Mouse (Mus musculus): ENCODE measurements around the gene Phactr3. TPM values are rescaled to one million over a fixed set of nuclear protein-coding genes. Genes with fewer than 3 reads are reported as not detected.
A peak's percentile ranks its signal among the peaks of the same experiment; 100 is the strongest.

Gene Phactr3
- polyA plus RNA-seq, 1 experiment from 2014 or later = 41.2 TPM

DNA sequence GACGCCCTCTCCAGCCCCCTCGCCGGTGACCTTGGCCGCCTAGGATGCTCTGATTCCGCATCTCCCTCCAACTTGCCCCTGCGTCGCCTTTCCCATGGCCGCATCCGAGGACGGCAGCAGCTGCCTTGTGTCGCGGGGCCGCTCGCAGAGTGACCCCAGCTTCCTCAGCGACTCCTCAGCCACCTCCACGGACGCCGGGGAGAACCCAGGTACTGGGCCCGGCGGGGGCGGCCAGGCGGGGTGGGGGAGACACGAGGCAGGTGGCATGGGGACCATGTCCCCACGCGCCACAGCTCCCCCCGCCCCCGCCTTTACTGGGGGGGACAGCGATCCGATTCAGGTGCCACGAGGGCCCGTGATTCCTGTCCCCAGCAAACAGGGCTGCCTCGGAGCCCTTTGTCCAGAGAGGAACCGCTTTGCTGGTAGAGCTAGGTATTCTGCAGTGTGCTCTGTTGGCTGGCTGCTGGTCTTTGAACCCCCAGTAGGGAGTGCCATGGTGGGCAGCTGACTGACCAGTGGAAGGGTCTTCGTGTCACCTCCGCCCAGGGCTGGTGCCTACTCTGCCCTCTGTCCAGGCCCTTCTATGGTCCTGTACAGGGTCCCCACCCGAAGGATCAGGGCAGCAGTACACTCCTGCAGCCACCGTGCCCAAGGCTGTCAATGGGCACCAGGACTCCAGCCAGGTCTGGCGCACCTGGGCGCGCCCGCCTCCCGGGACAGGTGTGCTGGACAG, 23.7 kb downstream of the Phactr3 start:
- H3K9me3 ChIP-seq = no peaks in the 10 kb centered on the region
- H3K4me1 ChIP-seq (replicated peaks) = peaks cover 47% of the 10 kb centered on the region
- H3K9ac ChIP-seq = peak overlapping the region; percentile 96
- H3K27me3 ChIP-seq = peaks cover 5% of the 10 kb centered on the region; the same call in 1 of the 2 replicates
- H3K27ac ChIP-seq (replicated peaks) = peak overlapping the region; percentile 92
- H3K4me2 ChIP-seq = peak overlapping the region; percentile 87
- H3K4me3 ChIP-seq = peak overlapping the region; percentile 74
- ATAC-seq (ENCODE audit: low read depth) = peak; percentile 45
- WGBS = 4% methylated on average over 42 of the region's 42 CpGs
- peaks cover 6% of the 10 kb centered on the region; the same call in 1 of the 2 replicates for H3K36me3 ChIP-seq

DNA sequence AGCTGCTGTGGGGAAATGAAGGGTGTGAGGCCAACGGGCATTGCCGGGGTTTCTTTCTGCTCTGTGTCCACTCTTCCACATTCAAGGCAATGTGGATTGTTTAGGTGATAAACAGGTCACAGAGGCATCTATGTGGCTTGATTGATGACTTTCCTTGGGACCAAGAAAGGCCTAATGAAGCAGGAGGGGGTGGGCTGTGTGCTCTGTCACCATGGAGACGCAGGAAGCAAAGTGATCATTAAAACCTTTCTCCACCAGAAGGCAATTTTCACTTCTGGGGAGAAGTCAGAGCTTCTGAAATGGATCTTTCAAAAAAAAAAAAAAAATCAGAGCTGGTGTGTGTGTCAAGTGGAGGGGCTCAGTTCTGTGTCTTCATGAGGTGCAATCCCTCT, 24.2 kb downstream of the Phactr3 start:
- Histone ChIP-seq H3K27me3 (peaks cover 5% of the 10 kb centered on the region; the same call in 1 of the 2 replicates), H3K4me1 (replicated peaks) (peaks cover 47% of the 10 kb centered on the region), H3K9me3 (no peaks in the 10 kb centered on the region), H3K27ac (replicated peaks) (peak overlapping the region; percentile 92), H3K9ac (peak overlapping the region; percentile 96), H3K4me2 (peak overlapping the region; percentile 87), H3K4me3 (peak overlapping the region; percentile 74), H3K36me3 (peaks cover 6% of the 10 kb centered on the region; the same call in 1 of the 2 replicates)
- 9% methylated on average over 3 of the region's 3 CpGs for WGBS
- peak; percentile 34 for ATAC-seq (ENCODE audit: low read depth)

DNA sequence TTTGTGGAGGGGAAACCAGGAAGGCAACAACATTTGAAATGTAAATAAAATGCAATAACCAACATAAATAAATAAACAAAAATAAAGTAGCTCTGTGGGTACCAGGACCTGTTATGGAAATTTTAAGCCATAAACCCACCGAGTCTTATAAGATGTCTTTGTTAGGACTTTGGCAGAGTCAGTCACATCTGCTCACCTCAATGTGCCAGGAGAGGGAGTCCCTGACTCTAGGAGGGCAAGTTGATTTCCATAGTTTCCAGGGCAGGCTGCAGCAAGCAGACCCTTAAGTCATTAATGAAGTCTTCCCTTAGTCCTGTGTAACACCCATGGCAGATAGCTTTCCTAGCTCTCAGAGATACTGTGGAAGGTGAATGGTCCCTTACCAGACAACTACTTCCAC, 25.1 kb downstream of the Phactr3 start:
- peak overlapping the region; percentile 92 for H3K27ac ChIP-seq (replicated peaks)
- H3K4me2 ChIP-seq = peak overlapping the region; percentile 87
- peak overlapping the region; percentile 96 for H3K9ac ChIP-seq
- no peak for ATAC-seq (ENCODE audit: low read depth)
- H3K9me3 ChIP-seq = no peaks in the 10 kb centered on the region
- H3K27me3 ChIP-seq = peaks cover 1% of the 10 kb centered on the region; the same call in 1 of the 2 replicates
- 11% methylated on average over 1 of the region's 1 CpGs for WGBS
- peaks cover 47% of the 10 kb centered on the region for H3K4me1 ChIP-seq (replicated peaks)
- H3K36me3 ChIP-seq = peaks cover 6% of the 10 kb centered on the region; the same call in 1 of the 2 replicates
- H3K4me3 ChIP-seq = peak overlapping the region; percentile 74

DNA sequence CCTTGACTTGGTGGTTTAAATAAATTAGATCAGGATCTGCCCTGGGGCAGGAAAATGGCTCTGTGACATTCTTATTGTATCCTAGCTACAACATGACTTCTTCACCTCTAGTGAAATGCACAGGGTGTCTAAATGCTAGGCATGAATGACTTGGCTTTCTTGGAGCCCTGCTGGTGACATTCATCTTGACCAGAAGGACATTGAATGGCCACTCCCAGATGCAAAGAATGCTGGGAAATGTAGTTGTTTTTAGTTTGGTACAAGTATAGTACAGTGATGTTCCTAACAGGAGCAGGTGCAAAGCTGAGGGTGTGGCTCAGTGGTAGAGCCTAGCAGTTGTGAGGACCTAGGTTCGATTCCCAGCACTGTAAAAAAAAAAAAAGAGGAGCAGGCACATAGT, 30.5 kb downstream of the Phactr3 start:
- Histone ChIP-seq H3K4me3 (no peak overlapping the region), H3K4me2 (no peak overlapping the region), H3K36me3 (peaks cover 6% of the 10 kb centered on the region; the same call in 1 of the 2 replicates), H3K4me1 (replicated peaks) (peaks cover 38% of the 10 kb centered on the region), H3K27ac (replicated peaks) (no peak overlapping the region), H3K9me3 (no peaks in the 10 kb centered on the region), H3K9ac (no peak overlapping the region), H3K27me3 (no peaks in the 10 kb centered on the region)
- no peak for ATAC-seq (ENCODE audit: low read depth)
- WGBS = 88% methylated on average over 1 of the region's 1 CpGs

DNA sequence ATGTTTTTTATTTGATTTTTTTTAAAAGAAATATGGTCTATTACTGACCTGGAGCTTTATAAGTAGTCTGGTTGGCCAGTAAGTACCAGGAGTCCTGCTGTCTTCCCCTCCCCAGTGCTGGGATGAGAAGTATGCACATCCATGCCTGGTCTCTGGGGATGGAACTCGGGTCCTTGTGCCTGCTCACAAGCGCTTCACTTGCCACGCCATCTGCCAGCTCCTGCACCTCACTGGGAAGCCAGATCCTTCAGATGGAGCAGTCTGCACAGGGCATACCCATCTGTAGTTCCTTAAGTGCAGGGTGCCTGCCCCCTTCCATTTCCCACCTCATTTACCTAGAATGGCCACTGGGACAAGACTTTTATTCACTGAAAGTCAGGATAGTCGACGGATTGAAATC, 31.9 kb downstream of the Phactr3 start:
- Histone ChIP-seq H3K4me1 (replicated peaks) (peaks cover 38% of the 10 kb centered on the region), H3K27me3 (no peaks in the 10 kb centered on the region), H3K9me3 (no peaks in the 10 kb centered on the region), H3K4me3 (no peak overlapping the region), H3K9ac (no peak overlapping the region), H3K36me3 (peaks cover 6% of the 10 kb centered on the region; the same call in 1 of the 2 replicates), H3K27ac (replicated peaks) (no peak overlapping the region), H3K4me2 (no peak overlapping the region)
- 63% methylated on average over 5 of the region's 5 CpGs for WGBS
- no peak for ATAC-seq (ENCODE audit: low read depth)

DNA sequence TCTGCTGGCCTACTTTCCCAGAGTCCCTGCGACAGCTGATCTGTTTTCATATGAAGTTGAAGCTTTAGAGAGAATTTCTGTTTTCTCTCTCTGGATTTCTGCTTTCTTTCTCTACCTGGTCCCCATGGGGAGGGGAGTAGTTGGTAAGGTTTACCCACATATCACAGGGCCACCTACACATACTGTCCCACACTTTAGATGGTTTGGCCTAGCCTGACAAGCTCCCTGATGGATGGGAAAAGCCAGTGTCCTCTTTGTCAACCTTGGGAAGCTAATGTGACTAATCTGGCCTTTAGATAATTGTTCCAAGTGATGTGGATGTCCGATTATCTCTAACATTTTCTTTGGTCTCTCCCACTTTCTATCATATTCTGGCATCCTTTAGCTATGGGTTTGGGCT, 34.8 kb downstream of the Phactr3 start:
- no peak for ATAC-seq (ENCODE audit: low read depth)
- H3K27ac ChIP-seq (replicated peaks) = peak overlapping the region; percentile 83
- H3K4me3 ChIP-seq = no peak overlapping the region
- no peaks in the 10 kb centered on the region for H3K36me3 ChIP-seq
- no peak overlapping the region for H3K9ac ChIP-seq
- H3K4me1 ChIP-seq (replicated peaks) = peaks cover 30% of the 10 kb centered on the region
- no peak overlapping the region for H3K4me2 ChIP-seq
- 84% methylated on average over 2 of the region's 2 CpGs for WGBS
- no peaks in the 10 kb centered on the region for H3K27me3 ChIP-seq
- H3K9me3 ChIP-seq = no peaks in the 10 kb centered on the region

DNA sequence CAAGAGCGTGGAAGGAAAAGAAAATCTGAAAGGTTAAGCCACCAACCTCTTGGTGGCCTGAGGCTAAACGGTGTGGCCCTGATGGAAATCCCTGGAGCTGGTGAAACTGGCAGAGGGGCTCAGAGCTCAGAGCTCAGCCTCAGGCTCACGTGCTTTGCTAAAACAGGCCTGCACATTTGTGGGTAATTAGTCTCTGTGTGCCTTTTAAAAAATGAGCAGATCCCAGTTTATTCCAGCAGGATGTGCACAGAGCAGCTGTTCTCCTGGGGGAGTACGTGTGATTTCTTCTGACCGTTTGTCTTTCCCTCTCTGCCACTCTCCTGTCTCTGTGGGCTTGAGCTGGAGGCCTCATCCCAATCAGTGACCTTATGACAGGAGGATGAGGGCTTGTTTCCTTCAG, 35.4 kb downstream of the Phactr3 start:
- H3K9me3 ChIP-seq = no peaks in the 10 kb centered on the region
- no peak overlapping the region for H3K4me2 ChIP-seq
- no peaks in the 10 kb centered on the region for H3K27me3 ChIP-seq
- peaks cover 33% of the 10 kb centered on the region for H3K4me1 ChIP-seq (replicated peaks)
- no peaks in the 10 kb centered on the region for H3K36me3 ChIP-seq
- H3K4me3 ChIP-seq = no peak overlapping the region
- no peak overlapping the region for H3K9ac ChIP-seq
- ATAC-seq (ENCODE audit: low read depth) = peak; percentile 25; the same call in 1 of the 2 replicates
- WGBS = 42% methylated on average over 5 of the region's 5 CpGs
- H3K27ac ChIP-seq (replicated peaks) = peak overlapping the region; percentile 83

DNA sequence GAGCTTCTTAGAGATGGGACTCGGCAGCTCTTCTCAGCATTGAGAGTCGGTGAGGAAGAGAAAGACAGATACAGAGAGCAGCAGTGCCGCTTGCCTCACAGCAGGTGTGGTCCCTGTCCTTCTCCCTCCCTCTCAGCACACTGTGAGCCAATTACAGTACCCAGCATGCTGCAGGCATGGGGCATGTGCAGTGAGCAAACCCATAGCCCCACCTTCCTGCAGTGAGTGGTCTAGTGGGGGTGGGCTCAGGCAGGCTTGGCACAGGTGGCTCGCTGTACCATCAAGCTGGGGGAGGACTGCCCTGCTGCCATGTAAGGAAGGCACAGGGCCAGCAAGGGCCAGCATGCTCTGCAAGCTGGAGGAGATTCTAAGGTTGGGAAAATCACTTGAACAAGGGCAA, 35.8 kb downstream of the Phactr3 start:
- no peak overlapping the region for H3K9ac ChIP-seq
- ATAC-seq (ENCODE audit: low read depth) = peak; percentile 84
- peak overlapping the region; percentile 83 for H3K27ac ChIP-seq (replicated peaks)

DNA sequence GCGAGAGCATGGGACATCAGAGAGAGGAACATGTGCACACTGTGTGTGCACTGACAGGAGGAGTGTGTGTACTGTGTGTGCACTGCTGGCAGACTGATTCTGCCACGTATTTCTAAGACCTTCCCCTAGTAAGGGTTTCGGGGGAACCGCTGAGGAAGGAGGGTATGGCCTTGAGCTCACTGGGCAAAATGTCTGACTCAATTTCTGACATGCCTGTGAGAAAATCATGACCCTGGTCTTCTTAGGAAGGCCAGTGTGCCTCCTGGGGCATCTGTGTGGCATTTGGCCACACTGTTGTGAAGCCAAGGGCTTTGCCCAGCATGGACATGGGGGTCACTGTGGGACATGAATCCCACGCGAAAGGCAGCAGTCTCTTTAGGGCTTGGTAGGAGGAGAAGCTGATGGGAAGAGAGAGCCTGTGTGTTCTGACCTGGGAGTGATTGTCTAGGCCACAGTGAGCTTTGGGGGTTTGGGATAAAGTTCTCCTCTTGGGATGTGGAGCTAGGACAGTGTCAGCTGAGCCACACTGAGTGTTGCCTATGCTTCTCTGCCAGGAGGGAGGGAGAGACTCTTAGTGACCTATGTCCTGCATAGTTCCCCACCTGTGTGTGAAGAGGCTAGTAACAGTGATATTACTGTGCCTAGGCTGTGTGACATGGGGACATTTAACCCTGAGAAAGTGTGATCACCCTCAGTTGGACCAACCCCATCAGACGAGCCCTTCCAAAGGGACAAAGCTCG, 36.6 kb downstream of the Phactr3 start:
- no peak; the same call in 1 of the 2 replicates for ATAC-seq (ENCODE audit: low read depth)
- 82% methylated on average over 8 of the region's 8 CpGs for WGBS
- H3K36me3 ChIP-seq = no peaks in the 10 kb centered on the region
- no peaks in the 10 kb centered on the region for H3K27me3 ChIP-seq
- H3K4me1 ChIP-seq (replicated peaks) = peaks cover 33% of the 10 kb centered on the region
- H3K9ac ChIP-seq = no peak overlapping the region
- H3K4me2 ChIP-seq = no peak overlapping the region
- no peak overlapping the region for H3K4me3 ChIP-seq
- peak overlapping the region; percentile 83 for H3K27ac ChIP-seq (replicated peaks)
- H3K9me3 ChIP-seq = no peaks in the 10 kb centered on the region

More for the DNA sequence above, 35.8 kb downstream of the Phactr3 start:
- H3K4me2 ChIP-seq = no peak overlapping the region
- no peaks in the 10 kb centered on the region for H3K9me3 ChIP-seq
- no peaks in the 10 kb centered on the region for H3K27me3 ChIP-seq
- peaks cover 33% of the 10 kb centered on the region for H3K4me1 ChIP-seq (replicated peaks)
- H3K36me3 ChIP-seq = no peaks in the 10 kb centered on the region
- H3K4me3 ChIP-seq = no peak overlapping the region
- WGBS = 25% methylated on average over 4 of the region's 4 CpGs

DNA sequence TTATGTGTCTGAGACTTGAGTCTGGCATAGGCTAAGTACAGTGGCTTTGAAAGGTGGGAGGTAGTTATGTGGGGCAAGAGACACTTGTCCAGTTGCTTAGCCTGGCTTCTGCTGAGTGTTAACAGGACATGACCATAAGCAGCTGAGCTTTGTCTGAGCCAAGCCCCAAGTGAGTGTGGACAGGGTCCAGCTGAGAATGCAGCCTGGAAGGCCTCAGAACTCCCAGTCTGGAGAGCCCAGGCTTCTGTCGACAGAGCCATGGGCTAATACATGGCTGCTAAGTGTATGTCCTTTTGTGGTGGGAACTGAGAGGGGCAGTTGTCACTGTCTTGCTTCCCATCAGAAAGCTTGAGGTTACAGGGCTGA, 37.1 kb downstream of the Phactr3 start:
- no peak for ATAC-seq (ENCODE audit: low read depth)
- no peak overlapping the region; the same call in 1 of the 2 replicates for H3K27ac ChIP-seq (replicated peaks)
- H3K9me3 ChIP-seq = no peaks in the 10 kb centered on the region
- no peak overlapping the region for H3K4me3 ChIP-seq
- peaks cover 36% of the 10 kb centered on the region for H3K4me1 ChIP-seq (replicated peaks)
- H3K36me3 ChIP-seq = no peaks in the 10 kb centered on the region
- H3K9ac ChIP-seq = no peak overlapping the region
- WGBS = 72% methylated on average over 1 of the region's 1 CpGs
- H3K27me3 ChIP-seq = no peaks in the 10 kb centered on the region
- no peak overlapping the region for H3K4me2 ChIP-seq

DNA sequence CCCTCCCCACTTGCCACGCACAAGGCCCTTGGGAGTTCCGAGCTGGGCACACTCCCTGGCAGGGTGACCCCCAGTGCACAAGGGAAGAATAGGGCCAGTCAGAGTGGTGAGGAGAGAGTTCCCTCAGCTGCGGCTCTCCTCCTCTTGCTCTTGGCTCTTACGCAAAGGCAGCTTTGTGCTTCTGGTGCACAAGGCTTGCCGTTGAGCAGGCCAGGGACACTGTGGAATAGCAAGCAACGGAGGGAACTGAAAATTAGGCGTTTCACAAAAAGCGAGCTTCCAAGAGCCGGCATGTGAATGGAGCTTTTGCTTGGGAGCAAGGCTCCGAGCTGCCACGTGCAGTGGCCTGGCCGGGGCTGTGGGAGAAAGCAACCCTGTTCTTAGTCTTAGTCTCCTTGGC, 40.2 kb downstream of the Phactr3 start:
- 74% methylated on average over 12 of the region's 12 CpGs for WGBS
- ATAC-seq (ENCODE audit: low read depth) = no peak

DNA sequence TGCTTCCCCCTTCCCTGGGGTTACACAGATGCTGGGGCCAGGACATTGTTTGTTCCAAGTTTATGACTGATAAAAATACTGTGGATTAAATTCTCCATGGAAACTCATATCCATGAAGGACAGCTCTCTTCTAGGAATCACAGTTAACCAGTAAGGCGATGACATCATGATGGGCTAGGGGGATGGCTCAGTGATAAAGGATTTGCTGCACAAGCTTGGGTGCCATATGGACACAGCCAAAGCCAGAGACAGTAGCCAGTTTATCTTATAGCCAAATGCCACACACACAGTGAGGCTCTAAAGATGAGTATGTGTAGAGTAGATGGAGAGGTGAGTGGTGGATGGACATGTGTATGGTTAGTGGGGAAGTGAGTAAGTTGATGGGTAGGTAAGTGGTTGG, 45.2 kb downstream of the Phactr3 start:
- Histone ChIP-seq H3K9ac (no peak overlapping the region), H3K4me1 (replicated peaks) (peaks cover 12% of the 10 kb centered on the region), H3K4me3 (no peak overlapping the region), H3K4me2 (no peak overlapping the region), H3K27me3 (no peaks in the 10 kb centered on the region), H3K27ac (replicated peaks) (no peak overlapping the region), H3K36me3 (no peaks in the 10 kb centered on the region), H3K9me3 (no peaks in the 10 kb centered on the region)
- no peak for ATAC-seq (ENCODE audit: low read depth)
- WGBS = 100% methylated on average over 1 of the region's 1 CpGs

More for the DNA sequence above, 40.2 kb downstream of the Phactr3 start:
- Histone ChIP-seq H3K9me3 (no peaks in the 10 kb centered on the region), H3K27me3 (no peaks in the 10 kb centered on the region), H3K4me1 (replicated peaks) (peaks cover 27% of the 10 kb centered on the region), H3K36me3 (no peaks in the 10 kb centered on the region), H3K4me2 (no peak overlapping the region), H3K27ac (replicated peaks) (0 out of 2 replicates have a peak overlapping the region, but pooled peaks have one; percentile 13), H3K4me3 (no peak overlapping the region), H3K9ac (no peak overlapping the region)
